Mouse (Mus musculus) heart, adult 2 months (tissue): ENCODE data around the gene Pcsk6.

Experiments used
- CTCF ChIP-seq: fragments of 200-600 bp; IDR thresholded peaks from 2 replicates; pipeline ENCODE4 v1.8.1; 2022; ENCODE audit warnings: antibody characterized with exemption, mild to moderate bottlenecking, moderate library complexity
- POLR2A ChIP-seq: fragments of 200-500 bp; IDR thresholded peaks from 2 replicates; pipeline ENCODE4 v1.6.1; 2011; ENCODE audit warnings: mild to moderate bottlenecking, low read depth, low read length, control low read depth; ENCODE audit not compliant: insufficient read depth

DNA sequence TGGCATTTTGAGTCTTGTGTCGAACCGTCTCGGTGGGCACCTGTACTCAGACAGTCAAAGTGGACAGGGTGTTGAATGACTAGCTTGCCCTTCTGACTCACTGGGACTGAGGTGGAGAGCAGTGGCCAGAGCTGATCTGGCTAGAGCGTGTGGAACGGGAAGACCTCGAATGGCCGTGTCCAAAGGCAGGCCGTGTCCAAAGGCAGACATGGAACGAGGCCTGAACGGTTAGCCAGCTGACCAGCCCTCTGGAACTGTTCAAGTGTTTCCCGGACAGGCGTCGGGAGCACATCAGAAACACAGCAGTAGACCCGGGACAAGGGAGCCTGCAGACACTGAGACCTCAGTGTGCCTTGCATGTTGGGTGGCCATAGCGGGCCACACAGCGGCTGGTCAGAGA, 7.6 kb downstream of the Pcsk6 start:
- TF ChIP-seq POLR2A (no peak), CTCF (no peak)
